Comparison of ENCODE assay signal across 8 mouse cellular contexts in the genomic region with DNA sequence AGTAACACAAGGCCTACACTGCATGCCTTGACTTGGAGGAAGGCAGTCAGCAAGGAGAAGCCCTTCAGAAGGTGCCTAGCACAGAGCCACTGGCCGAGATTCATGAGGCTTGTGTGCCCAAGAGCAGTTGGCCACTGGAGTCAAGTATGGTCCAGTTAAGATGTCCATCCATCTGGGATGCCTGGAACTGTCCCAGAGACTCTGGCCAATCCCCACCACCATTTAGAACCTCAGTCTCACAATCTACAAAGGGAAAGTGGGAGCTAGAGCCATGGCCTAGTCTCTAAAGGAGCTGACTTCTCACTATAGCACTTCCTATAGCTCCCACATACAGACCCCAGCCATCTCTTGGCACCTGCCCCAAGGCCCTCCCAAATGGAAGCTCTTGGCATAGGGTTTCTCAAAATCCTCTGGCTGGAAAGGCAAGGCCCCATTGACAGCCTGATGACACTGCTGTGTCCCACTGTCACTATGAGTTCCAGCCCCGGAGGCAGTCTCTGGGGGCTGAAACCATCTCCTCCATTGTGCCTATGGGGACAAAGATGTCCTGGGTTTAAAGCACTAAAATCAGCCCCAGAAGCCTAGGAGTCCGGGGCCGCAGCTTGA. TPM values are rescaled to one million over a fixed set of nuclear protein-coding genes. Genes with fewer than 3 reads are reported as not detected.
DNase-seq lines count a peak whose midpoint lies in the region; ATAC-seq and TF ChIP-seq lines count a peak whose summit lies in the region.
"Had no signal": no experiment of that assay in that cellular context is flagged by ENCODE, and none has a peak within 500 bp of the region (broad histone marks: within the 10 kb centered on the region; RNA-seq: fewer than 3 reads in every experiment).

No protein-coding gene starts in this region.

- no peak overlapping the region for H3K4me3 ChIP-seq in thymus, adult 2 months (ENCODE audit: control insufficient read depth, insufficient read depth, low read length)
- no peak overlapping the region for H3K4me3 ChIP-seq in forebrain, embryonic 14.5 days (ENCODE audit: low read depth, low read length)
- H3K4me3 ChIP-seq in limb, embryonic 15.5 days, result no peak overlapping the region

- 62% methylated on average over 4 of the region's 4 CpGs for WGBS in thymus, adult 2 months
- 20% methylated on average over 4 of the region's 4 CpGs for WGBS in forebrain, embryonic 14.5 days
- WGBS in limb, embryonic 15.5 days, result 26% methylated on average over 4 of the region's 4 CpGs

- H3K4me1 ChIP-seq in thymus, adult 2 months (replicated peaks; ENCODE audit: control insufficient read depth, insufficient read depth, low read length), result peaks cover 60% of the 10 kb centered on the region
- peaks cover 39% of the 10 kb centered on the region for H3K4me1 ChIP-seq in forebrain, embryonic 14.5 days (ENCODE audit: control insufficient read depth, insufficient read depth, low read length)
- H3K4me1 ChIP-seq in limb, embryonic 15.5 days, result peaks cover 47% of the 10 kb centered on the region

- H3K27me3 ChIP-seq in thymus, adult 2 months (ENCODE audit: control insufficient read depth, insufficient read depth, low read length), result no peaks in the 10 kb centered on the region
- H3K27me3 ChIP-seq in forebrain, embryonic 14.5 days (replicated peaks; ENCODE audit: control insufficient read depth, insufficient read depth, low read length), result no peaks in the 10 kb centered on the region
- H3K27me3 ChIP-seq in limb, embryonic 15.5 days, result peaks cover 63% of the 10 kb centered on the region

- H3K27ac ChIP-seq in thymus, adult 2 months (ENCODE audit: control insufficient read depth, insufficient read depth, low read length), result peak overlapping the region; percentile 55
- peak overlapping the region; percentile 89 for H3K27ac ChIP-seq in forebrain, embryonic 14.5 days (ENCODE audit: low read depth, low read length)
- H3K27ac ChIP-seq in limb, embryonic 15.5 days, result no peak overlapping the region

- DNase-seq in thymus, adult 2 months, result no peak
- DNase-seq in thymus, postnatal 0 days (ENCODE audit: low spot score), result no peak
- no peak for DNase-seq in forebrain, embryonic 14.5 days (ENCODE audit: low spot score)
- no peak for DNase-seq in frontal cortex, postnatal 10 days (ENCODE audit: low spot score in 2 of 2)
- no peak for DNase-seq in lung, adult 18-20 months
- DNase-seq in kidney, postnatal 10 days, result no peak
- DNase-seq: heart, adult 18-20 months had no signal

- peak overlapping the region; percentile 21 for H3K9ac ChIP-seq in forebrain, embryonic 14.5 days (ENCODE audit: low read length)
- no peak overlapping the region for H3K9ac ChIP-seq in limb, embryonic 15.5 days

- no peak for TF ChIP-seq POLR2A in thymus, adult 2 months (IDR thresholded peaks at IDR 0.05; ENCODE audit: control insufficient read depth, extremely low read depth, insufficient read depth, low read length, poor library complexity)

- H3K4me2 ChIP-seq in forebrain, embryonic 14.5 days (ENCODE audit: low read length), result peak overlapping the region; percentile 26; the same call in 1 of the 2 replicates
- 0 out of 2 replicates have a peak overlapping the region, but pooled peaks have one; percentile 17 for H3K4me2 ChIP-seq in limb, embryonic 15.5 days

- no peaks in the 10 kb centered on the region for H3K36me3 ChIP-seq in thymus, adult 2 months (ENCODE audit: control insufficient read depth, insufficient read depth, low read length)
- H3K36me3 ChIP-seq in forebrain, embryonic 14.5 days (ENCODE audit: control insufficient read depth, insufficient read depth, low read length), result no peaks in the 10 kb centered on the region
- no peaks in the 10 kb centered on the region for H3K36me3 ChIP-seq in limb, embryonic 15.5 days

- no peak for TF ChIP-seq CTCF in thymus, adult 2 months (IDR thresholded peaks at IDR 0.05; ENCODE audit: borderline replicate concordance, control insufficient read depth, extremely low read depth, insufficient read depth, low read length, poor library complexity)

- H3K9me3 ChIP-seq in forebrain, embryonic 14.5 days (replicated peaks; ENCODE audit: control insufficient read depth, low read length), result no peaks in the 10 kb centered on the region
- H3K9me3 ChIP-seq in limb, embryonic 15.5 days, result no peaks in the 10 kb centered on the region

- ATAC-seq in forebrain, embryonic 14.5 days, result peak; percentile 8; the same call in 1 of the 2 replicates
- ATAC-seq in limb, embryonic 15.5 days (ENCODE audit: insufficient number of reproducible peaks, low FRiP score, low TSS enrichment, low read depth), result no peak

RNA-seq across cellular contexts. Expression of gene Trp53i11, which starts 11.1 kb away (rescaled TPM):
- polyA plus RNA-seq in thymus, adult 2 months (2012; rRNA removed), result 444 and 462 TPM in 2 replicates
- 43.1 and 52.4 TPM in 2 replicates for polyA plus RNA-seq in thymus, postnatal 0 days (2015; fragmentation: Nextera tagmentation; extraction: Ambion mirVana)
- polyA plus RNA-seq in forebrain, embryonic 14.5 days (2014; fragmentation: Nextera tagmentation; extraction: Ambion mirVana), result 95.8 and 113 TPM in 2 replicates
- polyA plus RNA-seq in limb, embryonic 15.5 days (2015; fragmentation: Nextera tagmentation; extraction: Ambion mirVana), result 26.5 and 31.0 TPM in 2 replicates
